Mouse (Mus musculus): ENCODE measurements around the gene Cox7a2l.

Cox7a2l gene

GRCm38 (mm10) chr17:83517280-83518015 is at the start of gene Cox7a2l:
Gene Cox7a2l (minus strand): TSS chr17:83517330.
- DNase-seq (ENCODE audit: low spot score): no peak

GRCm38 (mm10) chr17:83565506-83565905 is 48.4 kb upstream of the Cox7a2l start:
- DNase-seq (ENCODE audit: low spot score): peak; percentile 55

- DNase-seq (ENCODE audit: low spot score): no peak
These were observed 47.1 kb upstream of the Cox7a2l start for GRCm38 (mm10) chr17:83564119-83564820.

GRCm38 (mm10) chr17:83563703-83564111 is 46.6 kb upstream of the Cox7a2l start:
- peak; percentile 66 for DNase-seq (ENCODE audit: low spot score)

DNA sequence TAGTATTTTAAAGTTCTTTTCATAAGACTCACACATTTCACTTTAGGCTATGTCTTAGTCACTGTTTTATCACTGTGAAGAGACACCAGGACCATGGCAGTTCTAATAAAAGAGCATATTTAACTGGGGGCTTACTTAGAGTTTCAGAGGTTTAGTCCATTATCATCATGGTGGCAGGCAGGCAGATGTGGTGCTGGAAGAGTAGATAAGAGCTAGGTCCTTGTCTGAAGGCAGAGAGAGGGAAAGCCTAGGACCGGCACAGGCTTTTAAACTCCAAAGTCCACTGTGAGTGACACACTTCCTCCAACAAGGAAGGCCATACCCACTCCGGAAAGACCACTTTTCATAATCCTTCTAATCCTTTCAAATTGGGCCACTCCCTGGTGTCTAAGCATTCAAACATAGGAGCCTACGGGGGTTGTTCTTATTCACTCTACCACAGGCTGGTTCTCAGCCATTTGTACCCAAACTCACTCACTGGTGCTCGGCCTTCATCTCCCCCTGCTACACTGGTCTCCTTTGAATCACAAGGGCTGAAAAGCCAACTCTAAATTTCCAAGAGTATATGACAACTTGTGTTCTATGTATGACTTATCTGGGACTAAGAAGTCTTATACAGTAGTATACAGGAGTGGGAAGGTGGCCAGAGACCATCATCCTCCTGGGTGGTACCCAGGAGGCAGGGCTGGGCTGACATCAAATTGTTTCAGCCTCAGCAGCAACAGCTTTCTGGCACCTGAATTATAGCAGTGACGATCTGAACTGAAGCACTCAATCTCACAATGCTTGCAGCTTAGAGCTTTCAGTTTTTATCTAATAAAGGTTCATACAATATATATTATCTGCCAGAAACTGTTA is 45.3 kb upstream of the Cox7a2l start:
- no peak for DNase-seq (ENCODE audit: low spot score)

DNA sequence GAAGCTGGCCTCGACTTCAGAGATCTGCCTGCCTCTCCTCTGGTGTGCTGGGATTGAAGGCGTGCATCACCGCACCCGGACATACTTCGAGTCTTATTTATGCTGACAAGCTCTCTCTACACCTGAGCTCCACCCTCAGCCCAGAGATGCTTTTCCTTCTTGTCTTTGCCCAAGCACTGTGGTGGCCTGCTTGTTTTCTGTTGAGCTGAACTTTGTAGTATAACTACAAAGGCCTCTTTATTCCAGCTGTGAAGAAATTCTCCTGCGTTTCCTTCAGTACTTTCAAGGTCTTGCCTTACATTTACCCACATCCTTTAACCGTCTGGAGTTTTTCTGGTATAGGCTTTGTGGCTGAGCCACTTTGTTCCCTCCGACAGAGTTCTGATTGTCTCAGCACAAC is 42.0 kb upstream of the Cox7a2l start:
- no peak for DNase-seq (ENCODE audit: low spot score)

- no peak for DNase-seq (ENCODE audit: low spot score)
These were observed 38.7 kb upstream of the Cox7a2l start for GRCm38 (mm10) chr17:83555836-83556235.

DNA sequence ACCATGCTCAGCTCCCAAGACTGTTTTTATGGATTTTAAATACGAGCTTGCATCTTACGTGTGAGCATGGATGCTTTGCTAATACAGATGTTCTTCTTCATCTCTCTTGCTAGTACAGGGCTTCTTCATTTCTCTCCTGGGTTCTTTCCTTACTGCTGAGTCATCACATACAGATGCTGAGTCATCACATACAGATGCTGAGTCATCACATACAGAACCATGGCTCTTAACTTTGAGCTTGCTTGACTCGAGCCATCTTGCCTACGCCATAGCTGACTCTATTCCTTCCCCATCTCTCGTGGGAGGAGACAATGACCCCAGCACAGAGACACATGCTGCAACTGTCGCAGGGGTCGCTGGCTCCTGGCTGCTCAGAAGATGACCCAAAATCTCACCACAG is 37.9 kb upstream of the Cox7a2l start:
- no peak for DNase-seq (ENCODE audit: low spot score)

DNA sequence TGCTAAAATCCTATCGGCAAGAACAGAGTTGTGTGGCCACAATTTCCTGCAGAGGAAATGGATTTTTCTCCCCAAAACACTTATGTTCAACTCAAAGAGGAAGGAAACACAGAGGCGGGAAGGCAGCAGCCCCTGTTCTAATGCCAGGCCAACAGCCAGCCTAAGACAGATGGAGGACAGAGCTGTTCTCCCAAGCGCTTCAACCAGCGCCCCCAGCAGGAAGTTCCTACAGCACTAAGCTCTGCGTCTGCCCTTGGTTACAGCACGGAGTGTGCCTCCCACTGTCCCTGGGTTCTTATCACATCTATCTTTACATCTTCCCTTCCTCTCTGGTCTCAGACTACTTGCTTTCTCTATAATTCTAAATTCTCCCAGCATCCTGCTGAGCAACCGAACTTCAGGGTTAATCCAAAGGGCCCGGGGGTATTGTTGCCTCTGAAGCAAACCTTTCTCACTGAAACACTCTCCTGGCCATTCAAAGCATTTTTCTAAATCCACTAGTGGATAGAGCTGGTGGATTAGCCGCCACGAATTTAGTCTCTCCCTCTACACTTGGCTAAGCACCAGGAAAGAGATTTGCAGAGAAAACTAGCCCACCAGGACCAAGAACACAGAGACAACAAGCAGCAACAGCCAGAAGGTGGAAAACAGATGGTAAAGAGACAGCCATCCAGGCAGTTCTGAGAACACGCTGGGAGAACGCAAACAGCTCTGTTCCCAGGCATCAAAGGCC is 31.5 kb upstream of the Cox7a2l start:
- peak; percentile 51 for DNase-seq (ENCODE audit: low spot score)

GRCm38 (mm10) chr17:83547145-83547544 is 30.0 kb upstream of the Cox7a2l start:
- no peak for DNase-seq (ENCODE audit: low spot score)

GRCm38 (mm10) chr17:83545756-83546742 is 28.9 kb upstream of the Cox7a2l start:
- DNase-seq (ENCODE audit: low spot score): peak; percentile 23

GRCm38 (mm10) chr17:83545259-83545658 is 28.1 kb upstream of the Cox7a2l start:
- DNase-seq (ENCODE audit: low spot score): no peak

- no peak for DNase-seq (ENCODE audit: low spot score)
These were observed 25.3 kb upstream of the Cox7a2l start for GRCm38 (mm10) chr17:83542424-83542823.

GRCm38 (mm10) chr17:83539262-83540037 is 22.3 kb upstream of the Cox7a2l start:
- no peak for DNase-seq (ENCODE audit: low spot score)

DNA sequence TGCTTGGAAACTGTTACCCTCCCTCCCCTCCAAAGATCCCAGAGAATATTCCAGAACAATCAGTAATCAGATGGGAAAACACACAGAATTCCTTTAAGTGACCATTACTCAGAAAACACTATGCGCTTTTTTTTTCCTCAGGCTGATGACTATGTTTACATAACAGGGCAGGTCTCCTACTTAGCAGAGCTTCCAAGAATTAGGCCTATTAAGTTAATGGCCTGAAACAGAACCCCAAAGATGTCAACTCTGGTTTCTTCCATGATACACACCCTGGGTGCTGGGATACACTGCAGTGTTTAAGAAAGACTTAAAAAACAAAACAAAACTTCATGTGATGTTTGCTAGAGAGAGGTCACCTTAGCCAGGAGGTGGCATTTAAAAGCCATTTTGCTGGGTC is 21.6 kb upstream of the Cox7a2l start:
- DNase-seq (ENCODE audit: low spot score): no peak

- no peak for DNase-seq (ENCODE audit: low spot score)
These were observed 21.0 kb upstream of the Cox7a2l start for GRCm38 (mm10) chr17:83538141-83538540.

- DNase-seq (ENCODE audit: low spot score): no peak
These were observed 16.0 kb upstream of the Cox7a2l start for GRCm38 (mm10) chr17:83533150-83533549.

- DNase-seq (ENCODE audit: low spot score): peak; percentile 68
These were observed 10.7 kb upstream of the Cox7a2l start for GRCm38 (mm10) chr17:83527651-83528381.
